Mouse (Mus musculus): Measurements from ENCODE around the gene Olfr127. TPM values are rescaled to one million over a fixed set of nuclear protein-coding genes. Genes with fewer than 3 reads are reported as not detected.
"Not testable (repeated sequence)": the region's sequence is repeated elsewhere in the genome, so short reads cannot be mapped to it uniquely, and the experiment has no call there.

The Olfr127 gene
- total RNA-seq (2021): not detected
- long read RNA-seq: 0 reads

DNA sequence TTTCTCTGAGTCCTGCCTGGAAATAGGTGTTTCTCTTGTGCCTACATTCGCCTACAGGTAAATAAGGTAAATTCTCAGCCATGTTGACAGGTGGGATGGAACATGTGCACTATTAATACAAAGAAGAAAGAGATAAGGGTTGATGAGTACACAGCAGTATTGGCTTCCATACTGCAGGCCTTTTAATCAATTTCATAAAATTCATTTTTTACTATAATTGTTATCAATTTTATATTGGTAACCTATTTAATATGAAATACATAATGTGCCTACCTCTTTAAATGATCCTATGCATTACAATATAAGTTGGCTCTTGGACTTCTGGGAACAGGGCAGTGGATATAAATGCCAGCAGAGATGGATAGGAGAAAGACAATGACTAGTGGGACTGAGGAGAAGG is at the start of gene Olfr127:
Gene Olfr127, plus strand, starts transcription at position 301 of the 400 bp plus-strand sequence.
- no peak for DNase-seq (ENCODE audit: low spot score in 2 of 2)

DNA sequence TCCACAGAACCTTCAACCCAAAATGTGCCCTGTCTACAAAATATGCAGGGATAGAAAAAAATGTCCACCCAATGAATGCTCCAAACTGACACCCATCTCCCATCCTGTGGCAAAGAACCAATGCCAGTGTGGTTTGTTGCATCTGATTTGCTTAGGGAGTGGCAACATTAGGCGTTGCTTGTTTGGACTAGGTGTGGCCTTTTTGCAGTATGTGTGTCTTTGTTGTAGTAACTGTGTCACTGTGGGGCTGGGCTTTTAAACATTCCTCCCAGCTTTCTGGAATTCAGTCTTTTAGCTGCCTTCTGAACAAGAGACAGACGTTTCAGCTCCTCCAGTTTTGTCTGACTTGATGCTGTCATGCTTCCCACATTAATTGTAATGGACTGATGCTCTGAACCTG is 36.3 kb upstream of the Olfr127 start:
- DNase-seq (ENCODE audit: low spot score in 2 of 2): no peak

DNA sequence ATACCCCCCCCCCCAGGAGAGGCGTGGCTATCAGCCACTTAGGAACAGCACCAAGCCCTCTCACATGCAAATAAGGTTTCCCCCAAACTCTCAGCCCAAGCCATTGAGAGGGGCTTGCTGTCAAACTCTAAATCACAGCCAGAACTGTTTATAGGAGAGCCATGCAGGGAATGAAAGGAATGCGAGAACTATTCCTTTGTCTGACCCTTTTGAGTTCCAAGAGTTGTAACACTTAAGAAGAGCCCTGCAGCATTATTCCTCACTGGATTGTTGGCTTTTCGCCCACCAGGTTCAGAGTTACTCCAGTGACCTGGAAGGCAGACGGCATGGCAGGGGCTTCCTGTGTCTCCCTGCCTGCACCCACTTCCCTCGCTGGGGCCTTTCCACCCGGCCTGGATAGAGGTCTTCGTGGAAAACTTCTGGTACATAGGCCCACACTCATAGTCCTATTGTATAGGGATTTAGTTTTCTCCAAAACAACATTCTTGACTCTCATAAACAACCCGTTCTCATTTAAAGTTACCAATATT is 30.5 kb upstream of the Olfr127 start:
- no peak for DNase-seq (ENCODE audit: low spot score in 2 of 2)

DNA sequence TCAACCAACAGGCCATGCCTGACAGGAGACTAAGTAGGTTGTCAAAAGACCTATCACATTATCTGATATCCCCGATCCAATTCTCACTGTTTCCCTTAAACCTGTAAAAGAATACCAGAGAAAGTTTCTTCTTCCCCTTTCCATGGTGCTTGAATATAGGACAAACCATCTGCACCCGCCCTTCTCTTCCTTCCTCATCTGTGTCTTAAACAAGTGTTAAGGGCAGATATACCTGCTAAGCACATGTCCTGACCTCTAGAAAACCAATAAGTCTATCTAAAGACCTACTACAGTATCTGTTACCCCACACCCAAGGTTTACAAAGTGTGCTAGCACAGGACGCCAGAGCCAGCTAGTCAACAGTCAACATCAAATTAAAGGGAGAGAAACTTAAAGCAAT is 26.4 kb upstream of the Olfr127 start:
- DNase-seq (ENCODE audit: low spot score in 2 of 2): no peak

DNA sequence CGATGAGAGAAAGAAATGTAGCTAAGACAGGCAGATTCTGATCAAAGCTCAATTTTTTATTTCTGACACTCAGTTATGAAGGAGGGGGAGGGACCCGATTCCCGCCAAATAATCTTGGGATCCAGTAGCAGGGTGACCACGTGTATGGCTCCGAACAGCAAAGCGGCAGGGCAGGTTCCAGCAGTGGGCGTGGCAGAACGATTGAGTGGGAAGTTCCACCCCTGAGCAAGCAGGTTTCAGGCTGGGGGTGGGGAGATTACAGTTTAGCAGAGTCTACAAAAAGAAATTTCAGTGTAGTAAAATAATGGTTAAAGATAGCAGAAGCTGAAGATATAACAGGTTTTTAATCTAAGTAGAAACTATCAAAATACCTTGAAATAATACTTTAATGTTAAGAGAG is 6.6 kb downstream of the Olfr127 start:
- not testable (repeated sequence) for DNase-seq (ENCODE audit: low spot score in 2 of 2)

DNA sequence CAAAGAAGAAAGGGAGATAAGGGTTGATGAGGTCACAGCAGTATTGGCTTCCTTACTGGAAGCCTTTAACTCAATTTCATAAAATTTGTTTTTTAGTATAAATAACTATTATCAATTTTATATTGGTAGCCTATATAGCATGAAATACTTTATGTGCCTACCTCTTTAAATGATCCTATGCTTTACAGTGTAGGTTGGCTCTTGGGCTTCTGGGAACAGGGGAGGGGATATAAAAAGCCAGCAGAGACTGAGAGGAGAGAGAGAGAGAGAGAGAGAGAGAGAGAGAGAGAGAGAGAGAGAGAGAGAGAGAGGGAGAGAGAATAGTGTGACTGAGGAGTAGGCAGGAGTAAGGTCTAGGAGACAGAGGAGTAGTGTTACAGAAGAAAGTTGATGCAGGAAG is 20.0 kb downstream of the Olfr127 start, which contains the start of gene Olfr128:
Gene Olfr128, plus strand, starts transcription at position 301 of the 400 bp plus-strand sequence.
- no peak for DNase-seq (ENCODE audit: low spot score in 2 of 2)

DNA sequence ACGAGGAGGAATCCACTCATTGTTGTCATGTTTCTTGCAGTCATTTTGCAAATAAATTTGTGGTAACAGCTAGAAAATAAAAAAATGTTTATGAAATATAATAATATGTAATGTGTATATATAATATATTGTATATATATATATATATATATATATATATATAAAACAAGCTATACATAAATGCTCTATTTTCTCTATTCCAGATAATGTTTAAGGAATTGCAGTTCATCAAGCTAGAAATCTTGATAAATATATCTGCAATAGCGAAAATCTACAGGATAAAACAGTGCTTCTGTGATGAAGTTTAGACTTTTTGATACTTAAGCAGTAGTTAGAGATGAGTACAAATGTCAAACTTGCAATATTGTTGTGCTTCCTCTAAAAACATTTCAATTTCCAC is 52.7 kb downstream of the Olfr127 start, which contains the start of gene Olfr761:
Gene Olfr761, minus strand, starts transcription at position 101 of the 400 bp plus-strand sequence.
- DNase-seq (ENCODE audit: low spot score in 2 of 2): no peak

Other genes starting within 250 kb of the Olfr127 start
- gene Olfr117, start 236.7 kb upstream of the Olfr127 start, total RNA-seq (2021): not detected
- gene Olfr118, start 233.4 kb upstream of the Olfr127 start, total RNA-seq (2021): not detected
- not detected for gene Olfr119, start 203.9 kb upstream of the Olfr127 start, total RNA-seq (2021)
- not detected for gene Olfr120, start 178.6 kb upstream of the Olfr127 start, total RNA-seq (2021)
- gene Olfr121, start 151.6 kb upstream of the Olfr127 start, total RNA-seq (2021): not detected
- gene Olfr122, start 131.8 kb upstream of the Olfr127 start, total RNA-seq (2021): not detected
- not detected for gene Olfr123, start 106.9 kb upstream of the Olfr127 start, total RNA-seq (2021)
- not detected for gene Olfr124, start 100.5 kb upstream of the Olfr127 start, total RNA-seq (2021)
- gene Olfr125, start 67.5 kb upstream of the Olfr127 start, total RNA-seq (2021): not detected
- not detected for gene Olfr126, start 53.0 kb upstream of the Olfr127 start, total RNA-seq (2021)
- gene Olfr128, start 20.1 kb downstream of the Olfr127 start, total RNA-seq (2021): not detected
- gene Olfr761, start 52.6 kb downstream of the Olfr127 start, total RNA-seq (2021): not detected
- not detected for gene Olfr129, start 159.6 kb downstream of the Olfr127 start, total RNA-seq (2021)
- not detected for gene Olfr130, start 163.5 kb downstream of the Olfr127 start, total RNA-seq (2021)
- not detected for gene Olfr131, start 188.3 kb downstream of the Olfr127 start, total RNA-seq (2021)
- gene Olfr132, start 234.1 kb downstream of the Olfr127 start, total RNA-seq (2021): not detected
- gene Olfr133, start 244.8 kb downstream of the Olfr127 start, total RNA-seq (2021): not detected